Mouse (Mus musculus) layer of hippocampus, postnatal 10 days (tissue): Measurements from ENCODE around the gene Gm21488. TPM values are rescaled to one million over a fixed set of nuclear protein-coding genes. Genes with fewer than 3 reads are reported as not detected.
"Not testable (repeated sequence)": the region's sequence is repeated elsewhere in the genome, so short reads cannot be mapped to it uniquely, and the experiment has no call there.

Source experiments
- DNase-seq, 2 experiments: peaks; one replicate each; pipeline ENCODE4 v3.0.0; 2021; ENCODE audit warnings: low spot score in 2 of 2
- long read RNA-seq: library from polyadenylated mRNA; stranded (forward); transcript quantifications from one replicate; pipeline ENCODE4 v2.0.0, GENCODE M21; 2023
- total RNA-seq, 2 experiments: library from RNA; stranded (reverse); gene quantifications; 2 replicates each; pipeline ENCODE4 v1.2.3; 2021

The Gm21488 gene
- total RNA-seq = not detected
- long read RNA-seq = 0 reads

DNA sequence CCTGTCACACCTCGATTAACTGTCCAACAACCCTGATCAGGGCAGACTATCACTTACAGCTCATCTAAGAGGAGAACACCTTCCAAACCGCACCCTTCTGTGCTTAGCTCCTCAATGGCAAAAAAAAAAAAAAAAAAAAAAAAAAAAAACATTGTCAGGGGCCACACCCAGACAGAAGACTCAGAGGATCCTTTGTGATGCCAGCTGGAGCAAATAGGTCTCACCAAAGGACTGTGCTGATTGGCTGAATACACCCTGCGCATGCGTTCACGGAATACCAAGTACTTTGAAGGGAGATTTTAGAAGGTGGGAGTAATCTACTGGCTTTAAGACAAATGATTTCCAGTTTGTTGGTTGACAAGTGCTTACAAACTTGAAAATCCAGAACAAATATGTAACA, at the start of gene Gm21488:
Gene Gm21488 (minus strand): TSS at position 101 of the 400 bp plus-strand sequence.
- DNase-seq = not testable (repeated sequence)
